Mouse (Mus musculus) kidney, adult 2 months (tissue): ENCODE data around the gene Ifnar2.

Experiments used
- CTCF ChIP-seq: fragments of 200-500 bp; conservative IDR thresholded peaks from 2 replicates; pipeline ENCODE4 v1.5.1; 2011; ENCODE audit warnings: low read depth, mild to moderate bottlenecking, control low read depth, low read length, moderate library complexity, mixed read lengths; ENCODE audit not compliant: insufficient read depth, insufficient read length
- POLR2A ChIP-seq: fragments of 200-500 bp; IDR thresholded peaks from one replicate; pipeline ENCODE4 v1.6.1; 2011; ENCODE audit warnings: low read depth, low read length, control low read depth

DNA sequence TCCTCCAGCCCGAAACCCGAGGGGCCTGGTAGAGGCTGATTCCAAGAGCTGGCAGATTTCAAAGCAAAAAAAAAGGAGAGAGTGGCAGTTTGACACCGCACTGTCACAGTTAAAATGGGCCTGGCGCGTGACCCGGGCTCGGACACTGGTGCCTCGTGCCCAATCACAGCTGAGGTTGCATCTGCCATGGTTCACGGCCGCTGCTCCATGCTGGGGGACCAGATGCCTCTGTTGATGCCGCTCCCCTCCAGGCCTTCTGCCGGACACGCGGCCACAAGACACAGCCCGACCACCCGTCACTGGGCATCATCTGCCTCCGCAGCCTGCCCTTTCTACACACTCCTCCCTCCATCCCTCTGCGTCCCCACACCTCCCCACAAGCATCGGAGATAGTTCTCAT lies 43.7 kb upstream of the Ifnar2 start:
- TF ChIP-seq POLR2A: no peak
- no peak for TF ChIP-seq CTCF
